Mouse (Mus musculus) v-Abl transformed pro-B cells (cell line): Measurements from ENCODE around the gene Mpz.

ENCODE experiments used
- in situ Hi-C, 2 experiments: fragments of 400-800 bp; cut with MboI; formaldehyde crosslinking; loops; one replicate each; pipeline ENCODE4 v1.15.1; 2025; ENCODE audit not compliant: unreplicated experiment in 2 of 2

Gene Mpz

GRCm38 (mm10) chr1:171179487-171180171 lies 29.1 kb downstream of the Mpz start:
- in situ Hi-C loops = no loop called here

- in situ Hi-C loops = no loop called here
Measured at GRCm38 (mm10) chr1:171183025-171183424, 32.5 kb downstream of the Mpz start.

- in situ Hi-C loops = no loop called here
Measured at GRCm38 (mm10) chr1:171183620-171184019, 33.1 kb downstream of the Mpz start.

GRCm38 (mm10) chr1:171184314-171184713 lies 33.8 kb downstream of the Mpz start:
- in situ Hi-C loops = no loop called here

GRCm38 (mm10) chr1:171185655-171186054 lies 35.1 kb downstream of the Mpz start:
- in situ Hi-C loops = no loop called here

- in situ Hi-C loops = no loop called here
Measured at GRCm38 (mm10) chr1:171187851-171188700, 37.6 kb downstream of the Mpz start.

- in situ Hi-C loops = no loop called here
Measured at GRCm38 (mm10) chr1:171189046-171189445, 38.5 kb downstream of the Mpz start.

- in situ Hi-C loops = no loop called here
Measured at GRCm38 (mm10) chr1:171189476-171190114, 39.1 kb downstream of the Mpz start.

- in situ Hi-C loops = no loop called here
Measured at GRCm38 (mm10) chr1:171190832-171191231, 40.3 kb downstream of the Mpz start.

- in situ Hi-C loops = no loop called here
Measured at GRCm38 (mm10) chr1:171192283-171192682, 41.8 kb downstream of the Mpz start.

GRCm38 (mm10) chr1:171193093-171193840 lies 42.8 kb downstream of the Mpz start:
- in situ Hi-C loops = no loop called here

GRCm38 (mm10) chr1:171193911-171194830 lies 43.7 kb downstream of the Mpz start:
- in situ Hi-C loops = no loop called here

GRCm38 (mm10) chr1:171195046-171195822 lies 44.7 kb downstream of the Mpz start:
- in situ Hi-C loops = no loop called here

- in situ Hi-C loops = no loop called here
Measured at GRCm38 (mm10) chr1:171195887-171196397, 45.4 kb downstream of the Mpz start, which contains the start of gene Pcp4l1. Gene Pcp4l1, minus strand, starts transcription at chr1:171196268.

- in situ Hi-C loops = no loop called here
Measured at GRCm38 (mm10) chr1:171199532-171199931, 49.0 kb downstream of the Mpz start.

- in situ Hi-C loops = no loop called here
Measured at GRCm38 (mm10) chr1:171200769-171201168, 50.3 kb downstream of the Mpz start.

- in situ Hi-C loops = no loop called here
Measured at GRCm38 (mm10) chr1:171203471-171204248, 53.1 kb downstream of the Mpz start.

- in situ Hi-C loops = no loop called here
Measured at GRCm38 (mm10) chr1:171204249-171204644, 53.7 kb downstream of the Mpz start.
